Mouse (Mus musculus) induced T-regulatory cell, adult 2 months (primary cell): ENCODE data around the gene Pcbd1.

Source experiments
- DNase-seq: peaks from one replicate; pipeline ENCODE4 v3.0.0-alpha.2; 2012; ENCODE audit warnings: low read depth

Gene Pcbd1

GRCm38 (mm10) chr10:61103564-61104114 lies 14.5 kb downstream of the Pcbd1 start:
- DNase-seq = no peak

DNA sequence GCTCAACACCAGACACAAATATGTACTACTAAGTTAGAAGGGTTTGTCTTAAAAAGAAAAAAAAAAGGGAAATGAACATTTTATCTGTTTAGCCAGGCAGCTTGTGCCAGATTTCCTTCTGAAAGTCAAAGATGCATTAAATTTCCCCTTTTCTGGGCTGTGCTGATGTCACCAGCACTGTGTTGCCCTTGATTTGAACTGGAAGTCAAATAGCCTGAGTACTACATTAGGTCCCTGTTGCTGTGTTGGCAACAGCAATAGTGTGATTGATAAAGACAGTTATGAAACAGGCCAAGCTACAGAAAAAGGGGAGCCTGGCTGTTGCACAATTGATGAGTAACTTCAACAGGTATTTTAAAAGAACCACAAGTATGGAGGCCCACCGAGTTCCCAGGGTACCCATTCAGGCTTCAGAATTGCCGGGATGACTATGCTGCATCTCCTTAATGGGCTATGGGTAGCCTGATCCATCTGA lies 25.2 kb downstream of the Pcbd1 start:
- no peak for DNase-seq

GRCm38 (mm10) chr10:61121732-61122131 lies 32.6 kb downstream of the Pcbd1 start:
- peak; percentile 18 for DNase-seq

GRCm38 (mm10) chr10:61123276-61123913 lies 34.3 kb downstream of the Pcbd1 start:
- no peak for DNase-seq

DNA sequence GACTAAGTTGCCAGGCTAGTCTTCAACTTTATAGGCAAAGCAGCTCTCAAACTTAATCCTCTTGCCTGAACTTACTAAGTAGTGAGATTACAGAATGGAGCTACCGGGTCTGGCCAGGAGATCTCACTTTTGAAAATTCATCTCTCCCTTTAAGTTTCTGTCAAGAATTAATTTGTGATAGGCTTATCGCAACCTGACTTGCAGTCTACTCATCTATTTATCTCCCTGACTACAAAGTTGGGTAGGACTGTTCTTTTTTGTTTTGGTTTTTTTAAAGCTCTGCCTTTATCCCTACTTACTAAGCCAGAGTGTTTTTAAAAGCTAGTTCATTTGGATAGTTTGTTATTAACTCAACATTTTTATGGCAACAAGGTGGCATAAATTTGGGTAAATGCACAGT lies 35.3 kb downstream of the Pcbd1 start:
- DNase-seq = no peak

DNA sequence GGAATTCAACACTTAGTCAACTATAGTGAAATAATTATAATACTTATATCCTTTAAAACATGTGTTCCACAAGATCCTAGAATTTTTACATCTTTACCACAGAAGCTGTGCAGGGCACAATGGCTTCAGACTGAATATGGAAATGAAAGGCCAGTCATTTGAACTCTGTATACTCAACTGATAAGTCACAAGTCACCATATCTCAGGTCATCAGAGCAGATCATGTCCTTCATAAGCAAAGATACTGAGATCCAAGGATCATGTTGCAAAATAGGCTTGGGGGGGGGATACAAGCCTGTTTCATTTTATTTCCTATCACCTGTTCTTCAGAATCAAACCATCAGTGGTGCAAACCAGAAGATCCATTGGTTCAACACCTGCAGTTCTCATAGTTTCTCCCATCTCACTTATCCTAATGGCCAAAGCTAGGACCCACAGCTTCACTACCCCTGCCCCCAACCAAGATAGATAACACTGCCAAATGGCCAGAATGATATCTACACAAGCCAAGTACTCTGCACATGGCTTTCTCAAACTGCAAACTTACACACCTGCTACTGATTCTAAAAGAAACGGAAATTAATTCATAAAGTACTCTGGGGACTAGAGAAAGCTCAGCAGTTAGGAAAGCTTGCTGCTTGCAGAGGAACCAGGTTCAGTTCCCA lies 39.7 kb downstream of the Pcbd1 start:
- DNase-seq = no peak

- DNase-seq = no peak
Measured at GRCm38 (mm10) chr10:61130959-61131358, 41.8 kb downstream of the Pcbd1 start.

GRCm38 (mm10) chr10:61134041-61134440 lies 44.9 kb downstream of the Pcbd1 start:
- no peak for DNase-seq

- no peak for DNase-seq
Measured at GRCm38 (mm10) chr10:61135226-61135839, 46.2 kb downstream of the Pcbd1 start.

- DNase-seq = no peak
Measured at GRCm38 (mm10) chr10:61137567-61137966, 48.4 kb downstream of the Pcbd1 start.

- DNase-seq = peak; percentile 13
Measured at GRCm38 (mm10) chr10:61143343-61143742, 54.2 kb downstream of the Pcbd1 start.
